Mouse (Mus musculus) midbrain, embryonic 11.5 days (tissue): ENCODE results near the gene Spata25. TPM values are rescaled to one million over a fixed set of nuclear protein-coding genes. Genes with fewer than 3 reads are reported as not detected.
"Not testable (repeated sequence)": the region's sequence is repeated elsewhere in the genome, so short reads cannot be mapped to it uniquely, and the experiment has no call there.

ENCODE experiments used
- ATAC-seq: fragments of 200-750 bp; cut with Nextera tagmentation; 2 replicates; pipeline ENCODE4 v1.8.0; 2017; ENCODE audit warnings: moderate TSS enrichment, moderate library complexity; ENCODE audit not compliant: low FRiP score
- DNase-seq: peaks from one replicate; pipeline ENCODE4 v3.0.0; 2015; ENCODE audit warnings: low spot score; ENCODE audit errors: missing footprints
- H3K27ac ChIP-seq: fragments of 300-500 bp; sonication (generic); 2 replicates; pipeline ENCODE4 v1.5.1; 2014; ENCODE audit warnings: low read depth, low read length
- H3K27me3 ChIP-seq: fragments of 300-500 bp; sonication (generic); 2 replicates; pipeline ENCODE4 v1.6.1; 2014; ENCODE audit warnings: mild to moderate bottlenecking, low read length, moderate library complexity, mixed read lengths; ENCODE audit not compliant: control insufficient read depth, insufficient read depth
- H3K36me3 ChIP-seq: fragments of 300-500 bp; sonication (generic); 2 replicates; pipeline ENCODE4 v1.6.1; 2014; ENCODE audit warnings: mild to moderate bottlenecking, low read length, moderate library complexity, mixed read lengths; ENCODE audit not compliant: control insufficient read depth, insufficient read depth
- H3K4me1 ChIP-seq: fragments of 300-500 bp; sonication (generic); 2 replicates; pipeline ENCODE4 v1.6.1; 2014; ENCODE audit warnings: low read length; ENCODE audit not compliant: control insufficient read depth, insufficient read depth
- H3K4me2 ChIP-seq: fragments of 300-500 bp; sonication (generic); 2 replicates; pipeline ENCODE4 v1.6.1; 2014; ENCODE audit warnings: mild to moderate bottlenecking, moderate library complexity
- H3K4me3 ChIP-seq: fragments of 300-500 bp; sonication (generic); 2 replicates; pipeline ENCODE4 v1.5.1; 2014; ENCODE audit warnings: low read depth, low read length
- H3K9ac ChIP-seq: fragments of 300-500 bp; sonication (generic); 2 replicates; pipeline ENCODE4 v1.6.1; 2014; ENCODE audit warnings: low read length
- H3K9me3 ChIP-seq: fragments of 300-500 bp; sonication (generic); 2 replicates; pipeline ENCODE4 v1.6.1; 2016; ENCODE audit warnings: low read length; ENCODE audit not compliant: control insufficient read depth
- WGBS: fragments of 180-500 bp; shearing (Covaris S2); extraction: QIAGEN DNeasy Blood & Tissue Kit; methylation state at CpG from one replicate; pipeline ENCODE4 v1.1.7; 2014; 5-methylcytosine and 5-hydroxymethylcytosine counted together
- polyA plus RNA-seq: library from polyadenylated mRNA; unstranded; fragments of >200 nt; fragmentation: Nextera tagmentation; extraction: Ambion mirVana; gene quantifications from 2 replicates; pipeline ENCODE4 v1.2.1, GENCODE M21; 2014

Gene Spata25
- polyA plus RNA-seq, 1 experiment from 2014 or later = not detected

GRCm38 (mm10) chr2:164804533-164805331 is 23.6 kb downstream of the Spata25 start, which contains the start of the genes Acot8 and Zswim3:
TSS of gene Acot8 (minus strand) at chr2:164804882.
TSS of gene Zswim3 (plus strand) at chr2:164805098.
- 1% methylated on average over 47 of the region's 47 CpGs for WGBS
- peak within 1 kb of the TSS; percentile 23; the same call in 1 of the 2 replicates for H3K27ac ChIP-seq
- no peaks in the 10 kb centered on the region for H3K36me3 ChIP-seq
- DNase-seq (peak; percentile 99), ATAC-seq (peak; percentile 97)
- H3K4me2 ChIP-seq = peak within 1 kb of the TSS; percentile 72
- H3K27me3 ChIP-seq = no peaks in the 10 kb centered on the region
- H3K9ac ChIP-seq = peak within 1 kb of the TSS; percentile 80
- H3K4me1 ChIP-seq = peaks cover 7% of the 10 kb centered on the region; the same call in 1 of the 2 replicates
- H3K4me3 ChIP-seq = peak within 1 kb of the TSS; percentile 84
- H3K9me3 ChIP-seq = no peaks in the 10 kb centered on the region

GRCm38 (mm10) chr2:164803921-164804313 is 24.4 kb downstream of the Spata25 start:
- Histone ChIP-seq H3K36me3 (no peaks in the 10 kb centered on the region), H3K27me3 (no peaks in the 10 kb centered on the region), H3K4me1 (peaks cover 7% of the 10 kb centered on the region; the same call in 1 of the 2 replicates), H3K9me3 (no peaks in the 10 kb centered on the region), H3K4me2 (peak overlapping the region; percentile 67), H3K4me3 (peak overlapping the region; percentile 84), H3K27ac (no peak overlapping the region), H3K9ac (peak overlapping the region; percentile 80)
- DNase-seq (peak; percentile 81), ATAC-seq (no peak)
- 58% methylated on average over 1 of the region's 1 CpGs for WGBS

- Histone ChIP-seq H3K4me3 (peak overlapping the region; percentile 84; the same call in 1 of the 2 replicates), H3K9ac (peak overlapping the region; percentile 80), H3K27ac (no peak overlapping the region), H3K9me3 (no peaks in the 10 kb centered on the region), H3K4me1 (peaks cover 7% of the 10 kb centered on the region; the same call in 1 of the 2 replicates), H3K4me2 (peak overlapping the region; percentile 67), H3K36me3 (no peaks in the 10 kb centered on the region), H3K27me3 (no peaks in the 10 kb centered on the region)
- 94% methylated on average over 16 of the region's 16 CpGs for WGBS
- ATAC-seq = no peak
- peak; percentile 35 for DNase-seq
Observed at GRCm38 (mm10) chr2:164803201-164803920, 25.0 kb downstream of the Spata25 start.

- Histone ChIP-seq H3K4me2 (no peak overlapping the region), H3K36me3 (peaks cover 4% of the 10 kb centered on the region), H3K4me3 (no peak overlapping the region), H3K9ac (no peak overlapping the region), H3K4me1 (peaks cover 5% of the 10 kb centered on the region; the same call in 1 of the 2 replicates), H3K9me3 (no peaks in the 10 kb centered on the region), H3K27ac (no peak overlapping the region), H3K27me3 (no peaks in the 10 kb centered on the region)
- DNase-seq (no peak), ATAC-seq (no peak)
- WGBS = 92% methylated on average over 13 of the region's 13 CpGs
Observed at GRCm38 (mm10) chr2:164800252-164801004, 27.9 kb downstream of the Spata25 start.

GRCm38 (mm10) chr2:164798554-164798953 is 29.8 kb downstream of the Spata25 start:
- 82% methylated on average over 6 of the region's 6 CpGs for WGBS

GRCm38 (mm10) chr2:164795868-164796267 is 32.5 kb downstream of the Spata25 start:
- Histone ChIP-seq H3K36me3 (peaks cover 12% of the 10 kb centered on the region), H3K27me3 (no peaks in the 10 kb centered on the region), H3K4me1 (no peaks in the 10 kb centered on the region), H3K9me3 (no peaks in the 10 kb centered on the region), H3K4me3 (no peak overlapping the region), H3K27ac (no peak overlapping the region), H3K9ac (no peak overlapping the region), H3K4me2 (no peak overlapping the region)
- DNase-seq (no peak), ATAC-seq (no peak)
- WGBS = 88% methylated on average over 4 of the region's 4 CpGs

More at GRCm38 (mm10) chr2:164798554-164798953, 29.8 kb downstream of the Spata25 start:
- H3K36me3 ChIP-seq, H3K27me3 ChIP-seq, ATAC-seq, H3K4me1 ChIP-seq, H3K9ac ChIP-seq, H3K9me3 ChIP-seq, H3K4me3 ChIP-seq, DNase-seq, H3K27ac ChIP-seq, H3K4me2 ChIP-seq: not testable (repeated sequence)

GRCm38 (mm10) chr2:164794293-164794692 is 34.0 kb downstream of the Spata25 start:
- Histone ChIP-seq H3K27me3 (no peaks in the 10 kb centered on the region), H3K4me1 (no peaks in the 10 kb centered on the region), H3K4me2 (no peak overlapping the region), H3K9me3 (no peaks in the 10 kb centered on the region), H3K9ac (no peak overlapping the region), H3K4me3 (no peak overlapping the region), H3K27ac (no peak overlapping the region), H3K36me3 (peaks cover 12% of the 10 kb centered on the region)
- peak; percentile 65; the same call in 1 of the 2 replicates for ATAC-seq
- 41% methylated on average over 5 of the region's 5 CpGs for WGBS
- peak; percentile 96 for DNase-seq

- ATAC-seq (no peak), DNase-seq (no peak)
- 89% methylated on average over 2 of the region's 2 CpGs for WGBS
- H3K36me3 ChIP-seq = peaks cover 12% of the 10 kb centered on the region
- H3K4me3 ChIP-seq = no peak overlapping the region
- no peak overlapping the region for H3K9ac ChIP-seq
- H3K4me1 ChIP-seq = no peaks in the 10 kb centered on the region
- no peak overlapping the region for H3K27ac ChIP-seq
- H3K27me3 ChIP-seq = no peaks in the 10 kb centered on the region
- H3K9me3 ChIP-seq = no peaks in the 10 kb centered on the region
- no peak overlapping the region for H3K4me2 ChIP-seq
Observed at GRCm38 (mm10) chr2:164793772-164794171, 34.6 kb downstream of the Spata25 start.
